Mouse (Mus musculus) kidney, postnatal 0 days (tissue): Measurements from ENCODE around the gene Pnpla7. TPM values are rescaled to one million over a fixed set of nuclear protein-coding genes. Genes with fewer than 3 reads are reported as not detected.

Source experiments
- ATAC-seq: fragments of 200-750 bp; cut with Nextera tagmentation; replicated peaks from 2 replicates; pipeline ENCODE4 v1.8.0; 2017; ENCODE audit warnings: low read depth, moderate number of reproducible peaks, moderate TSS enrichment, moderate library complexity; ENCODE audit not compliant: low FRiP score
- DNase-seq: peaks from one replicate; pipeline ENCODE4 v3.0.0-alpha.2; 2016; ENCODE audit warnings: low spot score
- H3K27ac ChIP-seq: fragments of 300-500 bp; sonication (generic); 2 replicates; pipeline ENCODE4 v1.5.1; 2014; ENCODE audit warnings: mild to moderate bottlenecking
- H3K27me3 ChIP-seq: fragments of 300-500 bp; sonication (generic); 2 replicates; pipeline ENCODE4 v1.6.1; 2014; ENCODE audit warnings: low read length, mixed read lengths; ENCODE audit not compliant: insufficient read depth
- H3K36me3 ChIP-seq: fragments of 300-500 bp; sonication (generic); 2 replicates; pipeline ENCODE4 v1.6.1; 2014; ENCODE audit warnings: low read length, mixed read lengths; ENCODE audit not compliant: insufficient read depth
- H3K4me1 ChIP-seq: fragments of 300-500 bp; sonication (generic); replicated peaks from 2 replicates; pipeline ENCODE4 v1.6.1; 2014; ENCODE audit warnings: antibody characterized with exemption, low read length, mixed read lengths; ENCODE audit not compliant: insufficient read depth
- H3K4me2 ChIP-seq: fragments of 300-500 bp; sonication (generic); 2 replicates; pipeline ENCODE4 v1.6.1; 2014; ENCODE audit warnings: mild to moderate bottlenecking, low read length, moderate library complexity, mixed read lengths
- H3K4me3 ChIP-seq: fragments of 300-500 bp; sonication (generic); replicated peaks from 2 replicates; pipeline ENCODE4 v1.5.1; 2014; ENCODE audit warnings: low read depth, low read length
- H3K9ac ChIP-seq: fragments of 300-500 bp; sonication (generic); 2 replicates; pipeline ENCODE4 v1.6.1; 2014; ENCODE audit warnings: low read depth, low read length
- H3K9me3 ChIP-seq: fragments of 300-500 bp; sonication (generic); replicated peaks from 2 replicates; pipeline ENCODE4 v1.6.1; 2016; ENCODE audit warnings: low read length, inconsistent platforms, mixed read lengths
- CTCF ChIP-seq: IDR thresholded peaks from 2 replicates; pipeline ENCODE4 v1.5.1; 2016; ENCODE audit warnings: antibody characterized with exemption, low read depth, mild to moderate bottlenecking, moderate library complexity
- WGBS: fragments of 180-500 bp; shearing (Covaris S2); extraction: QIAGEN DNeasy Blood & Tissue Kit; methylation state at CpG from one replicate; pipeline ENCODE4 v1.1.7; 2014; 5-methylcytosine and 5-hydroxymethylcytosine counted together
- polyA plus RNA-seq: library from polyadenylated mRNA; unstranded; fragments of >200 nt; fragmentation: Nextera tagmentation; extraction: Ambion mirVana; gene quantifications from 2 replicates; pipeline ENCODE4 v1.2.1, GENCODE M21; 2015

The Pnpla7 gene
- polyA plus RNA-seq, 1 experiment from 2014 or later = 8.3 TPM

DNA sequence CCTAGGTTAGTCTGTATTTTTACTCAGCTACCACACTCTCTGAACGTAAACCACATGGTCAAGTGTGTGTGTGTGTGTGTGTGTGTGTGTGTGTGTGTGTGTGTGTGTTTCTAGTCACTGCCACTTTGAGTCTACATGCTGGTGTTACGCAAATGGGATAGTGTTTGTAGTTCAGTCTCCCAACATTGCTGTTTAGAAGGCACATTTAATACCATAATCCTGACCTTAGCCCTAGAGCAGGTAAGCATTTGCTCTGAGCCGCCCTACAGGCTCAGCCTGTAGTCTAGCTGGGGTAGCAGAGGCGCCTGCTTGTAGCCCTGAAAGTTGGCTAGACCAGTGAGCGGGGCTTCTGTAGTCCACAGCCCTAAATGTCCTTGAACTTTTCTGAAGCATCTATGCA lies 87.7 kb downstream of the Pnpla7 start:
- H3K36me3 ChIP-seq = 0 out of 2 replicates have a peak, but pooled peaks cover 14% of the 10 kb centered on the region
- WGBS = 88% methylated on average over 5 of the region's 5 CpGs
- TF ChIP-seq CTCF = no peak
- no peaks in the 10 kb centered on the region for H3K4me1 ChIP-seq
- H3K27ac ChIP-seq = no peak overlapping the region
- no peak overlapping the region for H3K9ac ChIP-seq
- no peak overlapping the region for H3K4me3 ChIP-seq
- no peak overlapping the region for H3K4me2 ChIP-seq
- no peak for ATAC-seq
- DNase-seq = no peak
- H3K27me3 ChIP-seq = no peaks in the 10 kb centered on the region
- H3K9me3 ChIP-seq = no peaks in the 10 kb centered on the region

DNA sequence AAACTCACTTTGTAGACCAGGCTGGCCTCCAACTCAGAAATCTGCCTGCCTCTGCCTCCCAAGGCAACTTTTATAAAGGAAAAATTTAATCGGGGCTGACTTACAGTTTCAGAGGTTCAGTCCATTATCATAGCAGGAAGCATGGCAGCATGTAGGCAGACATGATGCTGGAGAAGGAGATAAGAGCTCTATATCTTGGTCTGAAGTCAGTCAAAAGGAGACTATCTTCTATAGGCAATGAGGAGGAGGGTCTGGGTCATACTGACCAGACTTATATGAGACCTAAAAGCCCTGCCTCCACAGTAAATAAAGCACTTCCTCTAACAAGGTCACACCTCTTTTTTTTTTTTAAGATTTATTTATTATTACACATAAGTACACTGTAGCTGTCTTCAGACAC lies 88.5 kb downstream of the Pnpla7 start:
- no peaks in the 10 kb centered on the region for H3K9me3 ChIP-seq
- no peak overlapping the region for H3K4me3 ChIP-seq
- no peak for ATAC-seq
- no peak overlapping the region for H3K9ac ChIP-seq
- no peak for TF ChIP-seq CTCF
- H3K36me3 ChIP-seq = 0 out of 2 replicates have a peak, but pooled peaks cover 14% of the 10 kb centered on the region
- no peaks in the 10 kb centered on the region for H3K4me1 ChIP-seq
- 91% methylated on average over 1 of the region's 1 CpGs for WGBS
- DNase-seq = no peak
- H3K4me2 ChIP-seq = no peak overlapping the region
- H3K27ac ChIP-seq = no peak overlapping the region
- H3K27me3 ChIP-seq = no peaks in the 10 kb centered on the region

DNA sequence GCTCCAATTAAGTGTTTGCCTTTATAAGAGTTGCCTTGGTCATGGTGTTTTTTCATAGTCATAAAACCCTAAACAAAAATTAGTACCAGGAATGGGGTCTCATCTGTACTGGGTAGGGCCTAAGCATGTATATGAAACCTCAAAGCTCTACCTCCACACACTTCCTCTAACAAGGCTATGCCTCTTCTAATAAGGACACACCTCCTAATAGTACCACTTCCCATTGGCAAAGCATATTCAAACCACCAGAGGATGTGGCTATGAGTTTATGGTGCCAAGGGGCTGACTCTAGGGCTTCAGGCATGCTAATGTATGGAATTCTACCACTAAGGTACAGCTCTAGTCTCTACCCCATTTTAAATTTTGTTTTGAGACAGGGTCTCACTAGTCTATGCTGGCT lies 89.7 kb downstream of the Pnpla7 start:
- no peak for TF ChIP-seq CTCF
- no peak overlapping the region for H3K9ac ChIP-seq
- H3K9me3 ChIP-seq = no peaks in the 10 kb centered on the region
- H3K4me3 ChIP-seq = no peak overlapping the region
- H3K4me1 ChIP-seq = no peaks in the 10 kb centered on the region
- no peak for DNase-seq
- H3K36me3 ChIP-seq = 0 out of 2 replicates have a peak, but pooled peaks cover 12% of the 10 kb centered on the region
- no peak overlapping the region for H3K27ac ChIP-seq
- no peak overlapping the region for H3K4me2 ChIP-seq
- no peak for ATAC-seq
- no peaks in the 10 kb centered on the region for H3K27me3 ChIP-seq

GRCm38 (mm10) chr2:25066552-25066951 lies 90.7 kb downstream of the Pnpla7 start:
- Histone ChIP-seq H3K9ac (no peak overlapping the region), H3K4me2 (no peak overlapping the region), H3K9me3 (no peaks in the 10 kb centered on the region), H3K4me3 (no peak overlapping the region), H3K36me3 (0 out of 2 replicates have a peak, but pooled peaks cover 2% of the 10 kb centered on the region), H3K27me3 (no peaks in the 10 kb centered on the region), H3K27ac (no peak overlapping the region), H3K4me1 (no peaks in the 10 kb centered on the region)
- DNase-seq (no peak), ATAC-seq (no peak)
- WGBS = 82% methylated on average over 4 of the region's 4 CpGs
- no peak for TF ChIP-seq CTCF

DNA sequence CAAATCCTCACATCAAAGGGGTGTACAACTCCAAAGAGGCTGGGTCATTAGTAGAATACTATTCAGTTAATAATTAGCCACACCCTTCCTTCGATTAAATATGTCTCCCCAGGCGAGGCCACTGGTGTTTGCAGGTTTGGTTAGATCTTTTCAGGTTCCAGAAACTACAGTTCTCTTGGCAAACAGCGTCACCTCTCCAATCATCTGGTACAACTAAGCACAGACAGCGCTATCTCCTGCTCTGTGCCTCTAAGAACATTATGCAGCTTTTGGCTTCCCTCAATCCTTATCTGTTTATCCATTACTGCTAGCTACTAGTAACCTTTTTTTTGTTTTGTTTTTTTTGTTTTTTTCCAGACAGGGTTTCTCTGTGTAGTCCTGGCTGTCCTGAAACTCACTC lies 93.7 kb downstream of the Pnpla7 start:
- 61% methylated on average over 4 of the region's 4 CpGs for WGBS
- no peak overlapping the region for H3K4me3 ChIP-seq
- no peaks in the 10 kb centered on the region for H3K9me3 ChIP-seq
- ATAC-seq (no peak), DNase-seq (no peak)
- H3K4me1 ChIP-seq = no peaks in the 10 kb centered on the region
- H3K4me2 ChIP-seq = no peak overlapping the region
- H3K9ac ChIP-seq = no peak overlapping the region
- H3K27ac ChIP-seq = no peak overlapping the region
- no peak for TF ChIP-seq CTCF
- H3K36me3 ChIP-seq = no peaks in the 10 kb centered on the region
- H3K27me3 ChIP-seq = no peaks in the 10 kb centered on the region

- no peak overlapping the region for H3K4me2 ChIP-seq
- H3K36me3 ChIP-seq = no peaks in the 10 kb centered on the region
- ATAC-seq (no peak), DNase-seq (no peak)
- TF ChIP-seq CTCF = peak; percentile 23; the same call in 1 of the 2 replicates
- WGBS = 87% methylated on average over 4 of the region's 4 CpGs
- no peak overlapping the region for H3K27ac ChIP-seq
- H3K4me1 ChIP-seq = no peaks in the 10 kb centered on the region
- no peaks in the 10 kb centered on the region for H3K9me3 ChIP-seq
- H3K4me3 ChIP-seq = no peak overlapping the region
- no peak overlapping the region for H3K9ac ChIP-seq
- H3K27me3 ChIP-seq = no peaks in the 10 kb centered on the region
These were observed 96.6 kb downstream of the Pnpla7 start for GRCm38 (mm10) chr2:25072398-25072797.

DNA sequence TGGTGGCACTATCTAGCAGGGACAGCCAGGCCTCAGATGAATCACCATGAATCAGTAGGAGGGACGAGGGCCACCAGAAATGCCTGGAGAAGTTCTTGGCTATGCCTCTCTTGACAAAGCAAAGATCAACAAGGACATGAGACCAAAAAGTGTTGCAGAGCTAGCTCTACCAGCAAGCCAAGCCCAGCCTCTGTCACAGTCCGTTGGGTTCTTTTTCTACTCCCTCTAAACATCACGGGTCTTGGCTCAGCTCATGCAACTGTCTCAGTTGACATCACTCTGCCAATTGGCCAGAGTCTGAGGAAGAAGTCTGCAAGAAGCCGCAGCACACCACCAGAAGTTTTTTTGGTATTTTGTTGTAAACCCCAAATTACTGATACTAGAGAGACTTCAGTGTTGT lies 99.7 kb downstream of the Pnpla7 start:
- H3K27ac ChIP-seq = peak overlapping the region; percentile 66; the same call in 1 of the 2 replicates
- 30% methylated on average over 4 of the region's 4 CpGs for WGBS
- H3K27me3 ChIP-seq = no peaks in the 10 kb centered on the region
- H3K36me3 ChIP-seq = no peaks in the 10 kb centered on the region
- DNase-seq (peak; percentile 70), ATAC-seq (peak; percentile 61)
- TF ChIP-seq CTCF = no peak
- H3K4me2 ChIP-seq = no peak overlapping the region
- H3K9ac ChIP-seq = no peak overlapping the region
- no peak overlapping the region for H3K4me3 ChIP-seq
- H3K4me1 ChIP-seq = no peaks in the 10 kb centered on the region
- H3K9me3 ChIP-seq = no peaks in the 10 kb centered on the region
